Mouse (Mus musculus): ENCODE data around the gene Cldn13. TPM values are rescaled to one million over a fixed set of nuclear protein-coding genes. Genes with fewer than 3 reads are reported as not detected.
"Not testable (repeated sequence)": the region's sequence is repeated elsewhere in the genome, so short reads cannot be mapped to it uniquely, and the experiment has no call there.

Gene Cldn13
- polyA plus RNA-seq (2015; fragmentation: Nextera tagmentation; extraction: Ambion mirVana), result 0.70 and 0.84 TPM in 2 replicates

GRCm38 (mm10) chr5:134915311-134915710, at the start of gene Cldn13:
Cldn13 (minus strand) TSS chr5:134915526.
- Histone ChIP-seq H3K9ac (ENCODE audit: low read length) (no peak within 1 kb of the TSS), H3K4me2 (ENCODE audit: low read depth, low read length) (no peak within 1 kb of the TSS), H3K27me3 (ENCODE audit: control insufficient read depth, insufficient read depth, low read length) (no peaks in the 10 kb centered on the region), H3K27ac (ENCODE audit: low read length) (no peak within 1 kb of the TSS), H3K4me1 (ENCODE audit: control insufficient read depth, insufficient read depth, low read length) (no peaks in the 10 kb centered on the region), H3K36me3 (ENCODE audit: control insufficient read depth, insufficient read depth) (no peaks in the 10 kb centered on the region), H3K9me3 (replicated peaks; ENCODE audit: control insufficient read depth, low read length) (peaks cover 6% of the 10 kb centered on the region), H3K4me3 (ENCODE audit: low read length) (no peak within 1 kb of the TSS)
- ATAC-seq (replicated peaks; ENCODE audit: extremely low read depth, insufficient read depth, low FRiP score), result no peak
- 75% methylated on average over 8 of the region's 8 CpGs for WGBS

GRCm38 (mm10) chr5:134964655-134965054, 49.3 kb upstream of the Cldn13 start:
- H3K4me1 ChIP-seq (ENCODE audit: control insufficient read depth, insufficient read depth, low read length); H3K9me3 ChIP-seq (replicated peaks; ENCODE audit: control insufficient read depth, low read length); H3K4me2 ChIP-seq (ENCODE audit: low read depth, low read length); H3K27me3 ChIP-seq (ENCODE audit: control insufficient read depth, insufficient read depth, low read length); H3K4me3 ChIP-seq (ENCODE audit: low read length); H3K9ac ChIP-seq (ENCODE audit: low read length); H3K36me3 ChIP-seq (ENCODE audit: control insufficient read depth, insufficient read depth); H3K27ac ChIP-seq (ENCODE audit: low read length); ATAC-seq (replicated peaks; ENCODE audit: extremely low read depth, insufficient read depth, low FRiP score): not testable (repeated sequence)

GRCm38 (mm10) chr5:134963546-134963945, 48.2 kb upstream of the Cldn13 start:
- no peaks in the 10 kb centered on the region for H3K36me3 ChIP-seq (ENCODE audit: control insufficient read depth, insufficient read depth)
- peaks cover 2% of the 10 kb centered on the region; the same call in 1 of the 2 replicates for H3K27me3 ChIP-seq (ENCODE audit: control insufficient read depth, insufficient read depth, low read length)
- no peak overlapping the region for H3K4me3 ChIP-seq (ENCODE audit: low read length)
- WGBS, result 31% methylated on average over 5 of the region's 5 CpGs
- H3K27ac ChIP-seq (ENCODE audit: low read length), result no peak overlapping the region
- 0 out of 2 replicates have a peak, but pooled peaks cover 3% of the 10 kb centered on the region for H3K4me1 ChIP-seq (ENCODE audit: control insufficient read depth, insufficient read depth, low read length)
- H3K4me2 ChIP-seq (ENCODE audit: low read depth, low read length), result no peak overlapping the region
- no peaks in the 10 kb centered on the region for H3K9me3 ChIP-seq (replicated peaks; ENCODE audit: control insufficient read depth, low read length)
- ATAC-seq (replicated peaks; ENCODE audit: extremely low read depth, insufficient read depth, low FRiP score), result no peak
- no peak overlapping the region for H3K9ac ChIP-seq (ENCODE audit: low read length)

- Histone ChIP-seq H3K27ac (ENCODE audit: low read length) (no peak overlapping the region), H3K36me3 (ENCODE audit: control insufficient read depth, insufficient read depth) (no peaks in the 10 kb centered on the region), H3K27me3 (ENCODE audit: control insufficient read depth, insufficient read depth, low read length) (no peaks in the 10 kb centered on the region; the same call in 1 of the 2 replicates), H3K4me3 (ENCODE audit: low read length) (no peak overlapping the region), H3K4me2 (ENCODE audit: low read depth, low read length) (no peak overlapping the region), H3K9ac (ENCODE audit: low read length) (no peak overlapping the region), H3K9me3 (replicated peaks; ENCODE audit: control insufficient read depth, low read length) (no peaks in the 10 kb centered on the region), H3K4me1 (ENCODE audit: control insufficient read depth, insufficient read depth, low read length) (0 out of 2 replicates have a peak, but pooled peaks cover 3% of the 10 kb centered on the region)
- 93% methylated on average over 2 of the region's 2 CpGs for WGBS
- ATAC-seq (replicated peaks; ENCODE audit: extremely low read depth, insufficient read depth, low FRiP score), result no peak
These were observed 46.2 kb upstream of the Cldn13 start for GRCm38 (mm10) chr5:134961519-134961918.

- no peaks in the 10 kb centered on the region for H3K9me3 ChIP-seq (replicated peaks; ENCODE audit: control insufficient read depth, low read length)
- no peaks in the 10 kb centered on the region for H3K4me1 ChIP-seq (ENCODE audit: control insufficient read depth, insufficient read depth, low read length)
- no peaks in the 10 kb centered on the region for H3K27me3 ChIP-seq (ENCODE audit: control insufficient read depth, insufficient read depth, low read length)
- no peaks in the 10 kb centered on the region for H3K36me3 ChIP-seq (ENCODE audit: control insufficient read depth, insufficient read depth)
- no peak overlapping the region for H3K4me2 ChIP-seq (ENCODE audit: low read depth, low read length)
- no peak overlapping the region for H3K27ac ChIP-seq (ENCODE audit: low read length)
- no peak overlapping the region for H3K4me3 ChIP-seq (ENCODE audit: low read length)
- no peak overlapping the region for H3K9ac ChIP-seq (ENCODE audit: low read length)
- no peak; the same call in 1 of the 2 replicates for ATAC-seq (replicated peaks; ENCODE audit: extremely low read depth, insufficient read depth, low FRiP score)
- 69% methylated on average over 2 of the region's 2 CpGs for WGBS
These were observed 45.1 kb upstream of the Cldn13 start for GRCm38 (mm10) chr5:134960430-134960829.

- 52% methylated on average over 7 of the region's 7 CpGs for WGBS
- H3K4me1 ChIP-seq (ENCODE audit: control insufficient read depth, insufficient read depth, low read length), result no peaks in the 10 kb centered on the region
- H3K36me3 ChIP-seq (ENCODE audit: control insufficient read depth, insufficient read depth), result no peaks in the 10 kb centered on the region
- H3K4me2 ChIP-seq (ENCODE audit: low read depth, low read length), result no peak overlapping the region
- ATAC-seq (replicated peaks; ENCODE audit: extremely low read depth, insufficient read depth, low FRiP score), result peak; percentile 59
- H3K27me3 ChIP-seq (ENCODE audit: control insufficient read depth, insufficient read depth, low read length), result no peaks in the 10 kb centered on the region
- no peak overlapping the region for H3K9ac ChIP-seq (ENCODE audit: low read length)
- no peak overlapping the region for H3K27ac ChIP-seq (ENCODE audit: low read length)
- no peaks in the 10 kb centered on the region for H3K9me3 ChIP-seq (replicated peaks; ENCODE audit: control insufficient read depth, low read length)
- no peak overlapping the region for H3K4me3 ChIP-seq (ENCODE audit: low read length)
These were observed 43.8 kb upstream of the Cldn13 start for GRCm38 (mm10) chr5:134959114-134959513.

- H3K4me3 ChIP-seq (ENCODE audit: low read length), result no peak overlapping the region
- H3K9ac ChIP-seq (ENCODE audit: low read length), result no peak overlapping the region
- H3K9me3 ChIP-seq (replicated peaks; ENCODE audit: control insufficient read depth, low read length), result no peaks in the 10 kb centered on the region
- no peak for ATAC-seq (replicated peaks; ENCODE audit: extremely low read depth, insufficient read depth, low FRiP score)
- no peak overlapping the region for H3K4me2 ChIP-seq (ENCODE audit: low read depth, low read length)
- 54% methylated on average over 5 of the region's 5 CpGs for WGBS
- H3K27me3 ChIP-seq (ENCODE audit: control insufficient read depth, insufficient read depth, low read length), result no peaks in the 10 kb centered on the region
- peaks cover 14% of the 10 kb centered on the region for H3K4me1 ChIP-seq (ENCODE audit: control insufficient read depth, insufficient read depth, low read length)
- no peak overlapping the region for H3K27ac ChIP-seq (ENCODE audit: low read length)
- no peaks in the 10 kb centered on the region for H3K36me3 ChIP-seq (ENCODE audit: control insufficient read depth, insufficient read depth)
These were observed 40.2 kb upstream of the Cldn13 start for GRCm38 (mm10) chr5:134955491-134955890.

GRCm38 (mm10) chr5:134951053-134951884, 35.9 kb upstream of the Cldn13 start:
- Histone ChIP-seq H3K27me3 (ENCODE audit: control insufficient read depth, insufficient read depth, low read length) (peaks cover 5% of the 10 kb centered on the region), H3K9ac (ENCODE audit: low read length) (peak overlapping the region; percentile 50; the same call in 1 of the 2 replicates), H3K4me1 (ENCODE audit: control insufficient read depth, insufficient read depth, low read length) (peaks cover 27% of the 10 kb centered on the region), H3K4me2 (ENCODE audit: low read depth, low read length) (peak overlapping the region; percentile 61), H3K27ac (ENCODE audit: low read length) (peak overlapping the region; percentile 69), H3K36me3 (ENCODE audit: control insufficient read depth, insufficient read depth) (no peaks in the 10 kb centered on the region), H3K4me3 (ENCODE audit: low read length) (peak overlapping the region; percentile 22; the same call in 1 of the 2 replicates), H3K9me3 (replicated peaks; ENCODE audit: control insufficient read depth, low read length) (no peaks in the 10 kb centered on the region)
- ATAC-seq (replicated peaks; ENCODE audit: extremely low read depth, insufficient read depth, low FRiP score), result peak; percentile 43; the same call in 1 of the 2 replicates
- 12% methylated on average over 19 of the region's 19 CpGs for WGBS

GRCm38 (mm10) chr5:134948085-134948439, 32.7 kb upstream of the Cldn13 start:
- WGBS, result 47% methylated on average over 4 of the region's 4 CpGs
- no peak overlapping the region for H3K4me3 ChIP-seq (ENCODE audit: low read length)
- no peak for ATAC-seq (replicated peaks; ENCODE audit: extremely low read depth, insufficient read depth, low FRiP score)
- H3K27me3 ChIP-seq (ENCODE audit: control insufficient read depth, insufficient read depth, low read length), result peaks cover 11% of the 10 kb centered on the region
- peaks cover 27% of the 10 kb centered on the region for H3K4me1 ChIP-seq (ENCODE audit: control insufficient read depth, insufficient read depth, low read length)
- 0 out of 2 replicates have a peak overlapping the region, but pooled peaks have one; percentile 28 for H3K27ac ChIP-seq (ENCODE audit: low read length)
- no peaks in the 10 kb centered on the region for H3K36me3 ChIP-seq (ENCODE audit: control insufficient read depth, insufficient read depth)
- H3K9me3 ChIP-seq (replicated peaks; ENCODE audit: control insufficient read depth, low read length), result no peaks in the 10 kb centered on the region
- H3K9ac ChIP-seq (ENCODE audit: low read length), result no peak overlapping the region
- no peak overlapping the region for H3K4me2 ChIP-seq (ENCODE audit: low read depth, low read length)

Measured in heart, embryonic 16.5 days (tissue).